Mouse (Mus musculus) Muller cell, postnatal 12 days (primary cell): ENCODE data around the gene Dyrk1a.

Experiments
- DNase-seq: peaks from one replicate; pipeline ENCODE4 v3.0.0-alpha.2; 2015; ENCODE audit errors: inconsistent ontology term

The Dyrk1a gene

DNA sequence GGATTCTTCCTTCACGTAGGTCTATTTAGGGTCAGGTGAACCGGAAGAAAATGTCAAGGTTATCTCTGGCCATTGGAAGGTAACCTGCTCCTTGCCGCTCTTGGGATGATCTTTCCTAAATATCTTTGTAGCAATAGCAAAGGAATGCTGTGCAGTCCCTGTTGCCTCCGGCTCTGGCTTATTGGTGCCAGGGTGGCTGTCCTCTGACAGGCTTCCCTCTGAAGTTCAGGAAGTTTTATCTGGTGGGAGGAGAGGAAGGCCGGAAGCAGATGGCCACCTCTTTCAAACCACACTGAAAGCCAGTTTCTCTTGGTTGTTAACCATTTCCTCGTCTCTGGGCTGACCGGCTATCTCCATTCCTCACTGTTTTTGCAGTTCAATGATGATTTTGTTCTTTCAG lies 10.5 kb upstream of the Dyrk1a start:
- no peak for DNase-seq

- no peak for DNase-seq
Observed at GRCm38 (mm10) chr16:94559782-94560181, 10.0 kb upstream of the Dyrk1a start.

DNA sequence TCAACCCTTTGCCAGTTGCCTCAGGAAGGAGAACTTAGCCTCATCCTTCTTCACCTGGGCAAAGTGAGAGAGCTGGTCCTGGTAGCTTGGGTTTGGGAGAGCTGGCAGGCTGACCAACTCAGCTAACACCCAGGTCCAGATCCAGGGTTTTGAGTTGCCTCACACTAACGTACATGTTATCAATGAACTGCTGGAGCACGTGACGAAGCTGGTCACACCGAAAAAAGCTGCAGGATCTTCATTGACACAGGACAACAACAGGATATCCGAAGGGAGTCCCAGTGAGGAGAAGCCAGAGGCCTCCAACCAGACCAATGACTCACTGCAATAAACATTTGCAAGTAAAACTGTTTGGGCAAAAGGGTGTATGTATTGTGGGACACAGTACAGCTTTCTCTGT lies 9.2 kb upstream of the Dyrk1a start:
- no peak for DNase-seq

DNA sequence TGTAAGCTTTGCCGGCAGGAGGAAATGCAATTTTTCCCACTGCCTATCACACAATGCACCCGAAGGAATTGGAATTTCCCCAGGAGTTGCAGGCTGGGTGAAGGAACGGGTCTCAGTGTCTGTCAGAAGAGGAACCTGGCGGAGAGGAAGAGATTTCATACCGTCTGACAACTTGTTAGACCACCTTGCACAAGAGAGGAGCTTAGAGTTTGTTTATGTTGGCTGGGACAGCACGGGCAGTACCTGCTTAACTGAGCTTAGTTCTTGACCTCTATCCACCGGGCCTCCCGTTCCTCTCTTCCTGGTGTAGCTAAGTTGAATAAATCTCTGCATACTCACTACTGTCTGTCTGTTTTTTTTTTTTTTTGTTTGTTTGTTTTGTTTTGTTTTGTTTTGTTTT lies 3.7 kb upstream of the Dyrk1a start:
- DNase-seq = no peak

GRCm38 (mm10) chr16:94566834-94567585 lies 2.8 kb upstream of the Dyrk1a start:
- no peak for DNase-seq

DNA sequence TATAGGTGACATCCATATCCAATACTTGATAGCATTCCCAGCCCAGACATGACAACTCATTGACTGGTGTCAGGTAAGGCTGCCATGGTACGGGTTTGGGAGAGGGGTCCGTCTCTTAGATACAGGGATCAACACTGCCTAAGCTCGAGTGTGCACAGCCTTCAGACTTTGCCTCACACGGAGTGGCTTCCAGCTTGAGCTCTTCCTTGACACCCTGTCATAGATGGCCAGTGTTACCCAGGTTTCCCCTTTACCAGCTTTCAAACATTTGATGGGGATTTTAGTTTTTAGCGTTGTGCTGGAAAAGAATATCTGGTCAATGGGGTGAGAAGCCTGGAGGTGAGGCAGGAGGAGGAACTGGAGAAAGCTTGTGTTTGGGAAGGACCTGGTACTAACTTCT lies 2.1 kb upstream of the Dyrk1a start:
- no peak for DNase-seq

DNA sequence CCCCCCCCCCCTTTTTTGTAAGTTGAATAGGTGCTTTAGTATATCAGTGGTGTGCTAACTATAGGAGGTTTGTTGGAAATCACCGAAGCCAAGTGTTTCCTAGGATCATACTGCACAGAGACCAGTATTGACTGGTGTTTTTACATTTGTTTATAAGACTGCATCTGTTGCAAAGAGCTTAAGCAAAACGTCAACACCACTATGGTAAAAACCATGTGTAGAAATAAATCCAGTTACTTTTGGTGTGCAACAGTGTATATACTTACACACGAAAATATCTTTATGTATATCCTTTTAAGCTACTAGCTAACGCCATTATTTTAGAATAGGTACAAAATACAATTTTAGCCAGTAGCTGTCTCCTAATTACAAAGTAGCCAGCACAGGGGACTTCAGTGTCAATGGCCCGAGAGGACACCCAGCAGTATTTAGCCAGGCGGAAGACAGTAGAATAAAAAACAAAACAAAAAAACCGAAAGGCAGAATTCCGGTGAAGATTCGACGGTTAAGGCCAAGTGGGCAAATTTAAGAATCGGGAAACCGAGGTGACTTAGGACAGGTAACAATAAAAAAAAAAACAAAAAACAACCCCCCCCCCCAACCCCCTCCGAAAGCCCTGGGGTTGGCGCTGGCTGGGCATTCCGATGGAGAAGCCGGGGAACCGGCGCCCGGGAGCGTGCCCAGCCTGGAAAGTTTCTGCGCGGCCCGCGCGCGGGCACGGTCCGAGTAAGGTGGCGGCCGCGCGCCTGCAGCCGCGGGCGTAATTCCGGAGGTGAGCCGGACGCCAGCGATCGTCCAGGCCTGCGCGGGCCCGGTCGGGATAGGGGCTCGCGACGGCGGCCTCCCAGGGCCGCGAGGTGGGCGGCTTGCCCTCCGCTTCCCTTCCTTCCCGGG lies 1.2 kb upstream of the Dyrk1a start:
- DNase-seq = peak; percentile 92

- DNase-seq = peak; percentile 75
Observed at GRCm38 (mm10) chr16:94570361-94571041, 691 bp downstream of the Dyrk1a start.

GRCm38 (mm10) chr16:94571111-94571993 lies 1.5 kb downstream of the Dyrk1a start:
- DNase-seq = no peak

GRCm38 (mm10) chr16:94572422-94572821 lies 2.6 kb downstream of the Dyrk1a start:
- DNase-seq = no peak

DNA sequence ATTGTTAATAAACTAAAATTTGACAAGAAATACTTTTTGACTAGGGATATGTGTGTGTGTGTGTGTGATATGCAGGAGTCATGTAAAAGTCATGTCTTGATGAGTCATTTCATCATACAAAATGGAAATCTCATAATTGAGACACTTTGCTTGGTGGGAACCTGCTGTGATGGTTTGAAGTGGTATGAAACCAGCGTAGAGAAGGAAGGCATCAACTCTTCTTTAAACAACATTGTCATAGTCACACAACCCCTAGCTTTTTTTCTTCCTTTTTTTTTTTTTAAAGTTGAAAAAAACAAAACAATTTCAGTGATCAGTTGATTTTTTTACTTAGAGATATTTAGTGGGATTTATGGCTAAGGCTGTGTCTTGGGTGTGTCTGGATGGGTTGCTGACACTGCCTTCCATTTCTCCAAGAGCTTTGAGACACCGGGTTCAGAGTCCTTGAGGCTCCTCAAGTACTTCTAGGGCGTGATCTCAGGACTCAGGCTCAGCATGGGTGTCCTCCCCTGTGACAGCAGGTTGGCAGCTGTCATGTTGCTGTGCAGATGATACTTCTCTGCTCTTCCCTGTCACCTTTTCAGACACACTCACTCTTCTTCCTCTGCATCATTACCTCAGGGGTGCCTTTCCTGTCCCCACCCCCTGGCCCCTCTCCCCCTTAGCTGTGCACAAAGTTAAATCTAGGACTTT lies 4.4 kb downstream of the Dyrk1a start:
- DNase-seq = no peak

GRCm38 (mm10) chr16:94574718-94575094 lies 4.9 kb downstream of the Dyrk1a start:
- DNase-seq = no peak

GRCm38 (mm10) chr16:94575757-94576156 lies 5.9 kb downstream of the Dyrk1a start:
- no peak for DNase-seq

GRCm38 (mm10) chr16:94579348-94579747 lies 9.5 kb downstream of the Dyrk1a start:
- no peak for DNase-seq

DNA sequence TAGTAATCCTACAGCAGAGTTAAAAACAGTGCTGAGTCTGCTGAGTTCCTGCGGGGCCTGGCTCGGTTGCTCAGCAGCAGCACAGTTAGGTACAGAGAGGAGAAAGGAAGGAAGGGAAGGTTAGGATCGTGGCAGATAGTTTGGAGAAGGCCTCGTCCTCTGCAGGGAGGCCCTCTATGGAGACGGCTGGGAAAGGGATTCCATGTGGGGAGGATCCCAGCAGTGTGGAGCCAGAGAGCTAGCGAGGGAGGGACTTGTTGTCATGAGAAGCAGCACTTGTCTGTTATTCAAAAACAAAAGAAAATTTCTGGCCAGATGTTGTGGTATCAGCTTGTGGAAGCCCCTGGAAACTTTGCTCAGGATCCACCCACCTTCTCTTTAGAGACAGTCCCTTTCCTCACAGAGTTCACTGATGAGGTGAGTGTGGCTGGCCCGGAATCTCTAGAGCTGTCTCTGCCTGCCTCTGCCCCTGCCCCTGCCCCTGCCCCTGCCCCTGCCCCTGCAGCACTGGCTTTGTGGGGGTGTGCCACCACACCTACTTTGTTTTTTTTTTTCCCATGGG lies 11.1 kb downstream of the Dyrk1a start:
- DNase-seq = no peak

DNA sequence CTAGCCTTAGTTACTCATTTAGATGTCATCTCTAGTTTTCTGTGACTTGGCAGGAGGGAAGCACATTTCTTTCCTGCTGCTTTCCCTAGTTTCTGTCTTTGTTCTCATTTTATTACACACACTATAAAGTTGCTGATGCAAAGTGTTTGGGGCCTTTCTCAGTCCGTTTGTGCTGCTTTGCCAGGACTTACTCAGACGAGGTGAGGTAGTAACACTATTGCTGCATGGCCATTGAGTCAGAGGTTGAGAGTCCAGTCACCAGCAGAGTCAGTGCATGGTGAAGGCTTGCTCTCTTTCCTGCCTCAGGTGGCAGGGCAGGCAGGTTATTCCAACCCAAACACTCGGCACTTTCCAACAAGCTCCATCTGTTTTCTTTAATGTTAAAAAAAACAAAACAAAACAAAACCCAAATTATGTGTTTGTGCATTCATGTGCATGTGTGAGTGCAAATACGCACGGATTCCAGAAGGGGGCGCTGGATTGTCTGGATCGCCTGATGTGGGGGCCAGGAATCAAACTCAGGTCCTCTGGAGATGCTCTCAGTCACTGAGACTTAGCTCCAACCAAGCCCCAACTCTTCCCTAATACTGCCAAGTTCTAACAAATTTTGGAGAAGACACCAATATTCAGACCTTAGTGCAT lies 16.7 kb downstream of the Dyrk1a start:
- DNase-seq = peak; percentile 51

GRCm38 (mm10) chr16:94587461-94587860 lies 17.7 kb downstream of the Dyrk1a start:
- DNase-seq = no peak

- no peak for DNase-seq
Observed at GRCm38 (mm10) chr16:94588171-94588570, 18.4 kb downstream of the Dyrk1a start.

DNA sequence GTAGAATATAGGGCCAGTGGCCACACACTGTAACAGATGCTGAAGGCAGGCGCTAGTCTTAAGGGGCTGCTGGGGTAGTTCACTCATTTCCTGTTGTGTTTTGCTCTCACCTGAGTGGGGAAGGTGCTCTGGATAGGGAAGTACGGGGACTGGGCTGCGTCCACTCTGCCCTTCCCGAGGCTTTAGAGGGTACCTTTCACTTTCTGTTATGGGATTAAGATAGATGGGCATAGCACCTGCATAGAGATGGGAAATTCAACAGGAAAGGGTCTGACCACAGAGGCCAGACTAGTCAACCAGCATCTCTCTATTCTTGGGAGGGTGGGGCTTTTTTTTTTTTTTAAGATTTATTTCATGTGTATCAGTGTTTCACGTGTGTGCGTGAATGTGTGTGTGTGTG lies 19.2 kb downstream of the Dyrk1a start:
- DNase-seq = no peak

- no peak for DNase-seq
Observed at GRCm38 (mm10) chr16:94589648-94590047, 19.8 kb downstream of the Dyrk1a start.
